Mouse (Mus musculus): ENCODE measurements around the gene Olfr1256. TPM values are rescaled to one million over a fixed set of nuclear protein-coding genes. Genes with fewer than 3 reads are reported as not detected.

Gene Olfr1256
- total RNA-seq (2017): not detected in 3 replicates

DNA sequence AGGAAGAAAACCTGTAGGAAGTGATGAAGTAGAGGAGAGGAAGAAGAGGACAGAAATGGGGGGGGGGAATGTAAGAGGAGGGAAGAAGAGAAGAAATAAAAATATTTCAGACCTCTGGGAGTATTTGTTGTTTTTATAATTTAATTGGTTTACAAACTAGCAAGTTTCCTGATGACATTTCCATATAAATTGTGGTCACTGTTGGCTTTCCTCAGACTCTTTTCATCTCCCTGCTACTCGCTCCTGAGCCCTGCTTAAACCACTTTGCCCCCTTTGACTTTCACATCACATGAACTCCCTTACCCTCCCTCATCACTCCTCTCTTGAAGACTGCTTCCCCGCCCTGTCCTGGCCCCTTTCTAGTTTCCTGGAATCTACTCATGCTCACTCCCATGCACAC is at the start of gene Olfr1256:
Gene Olfr1256 (minus strand): TSS at position 101 of the 400 bp plus-strand sequence.
- no peak for ATAC-seq (replicated peaks; ENCODE audit: insufficient number of reproducible peaks, low FRiP score, low TSS enrichment, poor library complexity, severe bottlenecking)

GRCm38 (mm10) chr2:89878137-89878536 is 36.8 kb upstream of the Olfr1256 start, which contains the start of gene Olfr1257:
Olfr1257 (plus strand) TSS chr2:89878437.
- no peak for ATAC-seq (replicated peaks; ENCODE audit: insufficient number of reproducible peaks, low FRiP score, low TSS enrichment, poor library complexity, severe bottlenecking)

- no peak for ATAC-seq (replicated peaks; ENCODE audit: insufficient number of reproducible peaks, low FRiP score, low TSS enrichment, poor library complexity, severe bottlenecking)
These were observed 7.9 kb upstream of the Olfr1256 start for GRCm38 (mm10) chr2:89849230-89849629.

- no peak for ATAC-seq (replicated peaks; ENCODE audit: insufficient number of reproducible peaks, low FRiP score, low TSS enrichment, poor library complexity, severe bottlenecking)
These were observed 6.8 kb upstream of the Olfr1256 start, which contains the start of gene Olfr48 for GRCm38 (mm10) chr2:89848105-89848504. Olfr48 (minus strand) TSS chr2:89848205.

DNA sequence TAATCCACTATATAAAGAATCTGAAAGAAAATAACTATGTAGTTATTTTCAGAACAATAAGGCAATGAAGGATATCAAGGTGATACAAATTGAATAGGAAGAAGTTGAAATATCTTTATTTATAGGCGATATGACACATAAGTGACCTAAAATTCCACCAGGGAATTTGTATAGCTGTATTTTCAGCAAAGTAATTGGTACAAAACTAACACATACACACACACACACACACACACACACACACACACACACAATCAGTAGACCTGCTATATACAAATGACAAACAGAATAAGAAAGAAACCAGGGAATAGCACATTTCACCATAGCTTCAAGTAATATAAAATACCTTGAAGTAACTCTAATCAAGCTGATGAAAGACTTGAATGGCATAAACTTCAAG is 21.1 kb downstream of the Olfr1256 start:
- ATAC-seq (replicated peaks; ENCODE audit: insufficient number of reproducible peaks, low FRiP score, low TSS enrichment, poor library complexity, severe bottlenecking): no peak

GRCm38 (mm10) chr2:89811751-89812150 is 29.6 kb downstream of the Olfr1256 start, which contains the start of gene Olfr1255:
Olfr1255 (plus strand) TSS chr2:89812051.
- ATAC-seq (replicated peaks; ENCODE audit: insufficient number of reproducible peaks, low FRiP score, low TSS enrichment, poor library complexity, severe bottlenecking): no peak

DNA sequence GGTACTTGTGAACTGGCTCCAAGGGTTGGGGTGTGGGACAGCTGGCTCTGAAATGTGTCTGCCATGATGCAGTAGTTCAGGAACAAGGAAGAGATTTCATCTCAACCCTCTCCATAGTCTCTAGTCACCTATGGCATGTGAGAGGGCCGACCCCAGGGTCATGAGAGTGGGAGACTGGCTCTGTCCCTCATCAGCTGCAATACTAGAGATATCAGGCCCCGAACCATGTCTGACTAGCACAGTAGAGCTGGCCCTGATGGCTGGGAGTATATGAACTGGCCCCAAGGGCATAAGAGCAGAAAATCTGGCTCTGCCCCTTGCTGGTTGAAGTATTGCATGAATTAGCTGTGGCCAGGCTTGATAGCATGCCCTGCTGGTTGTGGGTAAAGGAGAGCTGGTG is 30.6 kb downstream of the Olfr1256 start:
- ATAC-seq (replicated peaks; ENCODE audit: insufficient number of reproducible peaks, low FRiP score, low TSS enrichment, poor library complexity, severe bottlenecking): no peak

- no peak for ATAC-seq (replicated peaks; ENCODE audit: insufficient number of reproducible peaks, low FRiP score, low TSS enrichment, poor library complexity, severe bottlenecking)
These were observed 41.8 kb downstream of the Olfr1256 start for GRCm38 (mm10) chr2:89799583-89799982.

DNA sequence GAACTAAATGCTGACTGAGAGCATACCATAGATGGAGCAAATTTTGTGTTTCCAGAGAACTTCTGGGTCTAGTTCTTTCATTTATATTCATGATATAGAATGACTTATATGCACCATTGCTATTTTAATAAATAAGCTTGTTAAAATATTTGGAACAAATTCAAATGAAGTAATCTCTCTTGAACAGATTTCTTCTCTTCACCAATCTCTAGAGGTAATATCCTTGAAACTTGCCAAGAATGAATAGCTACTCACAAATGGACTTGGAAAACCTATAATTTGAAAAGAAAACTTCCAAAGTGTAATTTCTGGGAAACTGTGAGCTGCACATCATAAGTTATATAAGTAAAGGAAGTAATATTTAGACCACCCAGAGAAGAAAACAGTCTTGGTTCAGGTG is 47.8 kb downstream of the Olfr1256 start, which contains the start of gene Olfr1254:
Gene Olfr1254 (minus strand): TSS at position 101 of the 400 bp plus-strand sequence.
- ATAC-seq (replicated peaks; ENCODE audit: insufficient number of reproducible peaks, low FRiP score, low TSS enrichment, poor library complexity, severe bottlenecking): no peak

Other genes starting within 250 kb of the Olfr1256 start
- gene Olfr1246, start 248.4 kb downstream of the Olfr1256 start, total RNA-seq (2017): 0.10 TPM in 2 of 3 replicates, not detected in the other
- gene Olfr1247, start 227.4 kb downstream of the Olfr1256 start, total RNA-seq (2017): 0.32 TPM in 1 of 3 replicates, not detected in the others
- gene Olfr1248, start 223.3 kb downstream of the Olfr1256 start, total RNA-seq (2017): not detected in 3 replicates
- not detected in 3 replicates for gene Olfr1249, start 206.6 kb downstream of the Olfr1256 start, total RNA-seq (2017)
- gene Olfr1250, start 180.1 kb downstream of the Olfr1256 start, total RNA-seq (2017): 0.10 TPM in 1 of 3 replicates, not detected in the others
- gene Olfr1251, start 169.6 kb downstream of the Olfr1256 start, total RNA-seq (2017): not detected in 3 replicates
- gene Olfr1252, start 116.5 kb downstream of the Olfr1256 start, total RNA-seq (2017): not detected in 3 replicates
- gene Olfr1253, start 84.5 kb downstream of the Olfr1256 start, total RNA-seq (2017): not detected in 3 replicates
- not detected in 3 replicates for gene Olfr1254, start 47.9 kb downstream of the Olfr1256 start, total RNA-seq (2017)
- gene Olfr1255, start 29.5 kb downstream of the Olfr1256 start, total RNA-seq (2017): not detected in 3 replicates
- gene Olfr48, start 6.7 kb upstream of the Olfr1256 start, total RNA-seq (2017): not detected in 3 replicates
- gene Olfr1257, start 36.9 kb upstream of the Olfr1256 start, total RNA-seq (2017): not detected in 3 replicates
- 0.19 TPM in 1 of 3 replicates, not detected in the others for gene Olfr1258, start 85.8 kb upstream of the Olfr1256 start, total RNA-seq (2017)
- 1.1 TPM in 1 of 3 replicates, not detected in the others for gene Olfr1259, start 107.1 kb upstream of the Olfr1256 start, total RNA-seq (2017)
- not detected in 3 replicates for gene Olfr1260, start 132.8 kb upstream of the Olfr1256 start, total RNA-seq (2017)
- not detected in 3 replicates for gene Olfr1261, start 149.7 kb upstream of the Olfr1256 start, total RNA-seq (2017)
- gene Olfr1262, start 158.6 kb upstream of the Olfr1256 start, total RNA-seq (2017): not detected in 3 replicates
- gene Olfr1263, start 170.6 kb upstream of the Olfr1256 start, total RNA-seq (2017): not detected in 3 replicates
- gene Olfr1264, start 184.0 kb upstream of the Olfr1256 start, total RNA-seq (2017): not detected in 3 replicates
- gene Olfr1265, start 193.8 kb upstream of the Olfr1256 start, total RNA-seq (2017): not detected in 3 replicates
- not detected in 3 replicates for gene Olfr140, start 222.0 kb upstream of the Olfr1256 start, total RNA-seq (2017)